Mouse (Mus musculus): ENCODE measurements around the gene Ctsq.
"Not testable (repeated sequence)": the region's sequence is repeated elsewhere in the genome, so short reads cannot be mapped to it uniquely, and the experiment has no call there.

Gene Ctsq

DNA sequence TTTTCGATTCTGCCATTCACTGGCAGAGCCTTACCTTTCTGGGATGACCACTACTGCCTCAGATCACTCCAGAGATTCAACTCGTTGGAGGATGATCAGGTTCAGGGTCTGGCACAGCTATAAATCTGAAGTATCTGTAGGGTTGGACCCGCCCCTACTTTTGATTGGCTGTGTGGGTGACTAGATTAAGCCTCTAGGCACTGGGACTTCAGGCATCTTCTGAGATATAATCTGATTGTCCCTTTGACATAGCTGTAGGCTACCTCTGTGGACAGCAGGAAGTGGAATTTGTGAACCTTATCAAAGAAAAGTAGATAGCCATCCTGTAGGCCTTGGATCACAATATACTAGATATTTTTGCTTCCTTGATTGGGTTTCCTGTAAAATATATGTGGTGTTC is at the start of gene Ctsq:
Gene Ctsq, minus strand, starts transcription at position 101 of the 400 bp plus-strand sequence.
- no peak for DNase-seq (ENCODE audit: low spot score)

DNA sequence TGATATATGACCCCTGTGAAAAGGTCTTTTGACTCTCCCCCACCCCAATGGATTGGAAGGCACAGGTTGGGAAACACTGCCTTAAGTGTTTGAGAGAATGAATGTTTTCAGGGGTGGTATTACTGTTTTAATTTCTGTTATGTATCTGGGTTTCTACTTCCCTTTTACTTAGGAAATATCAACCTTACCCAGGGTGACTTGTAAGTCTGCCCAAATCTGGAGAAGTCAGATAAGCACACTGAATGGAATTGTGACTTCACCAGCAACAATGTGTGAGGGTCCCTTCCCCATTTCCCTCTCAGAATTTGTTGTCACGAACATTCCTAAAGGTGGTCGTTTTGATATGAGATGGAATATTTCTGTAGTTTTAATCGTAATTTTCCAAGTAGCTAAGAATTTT is 17.6 kb downstream of the Ctsq start:
- DNase-seq (ENCODE audit: low spot score), result no peak

DNA sequence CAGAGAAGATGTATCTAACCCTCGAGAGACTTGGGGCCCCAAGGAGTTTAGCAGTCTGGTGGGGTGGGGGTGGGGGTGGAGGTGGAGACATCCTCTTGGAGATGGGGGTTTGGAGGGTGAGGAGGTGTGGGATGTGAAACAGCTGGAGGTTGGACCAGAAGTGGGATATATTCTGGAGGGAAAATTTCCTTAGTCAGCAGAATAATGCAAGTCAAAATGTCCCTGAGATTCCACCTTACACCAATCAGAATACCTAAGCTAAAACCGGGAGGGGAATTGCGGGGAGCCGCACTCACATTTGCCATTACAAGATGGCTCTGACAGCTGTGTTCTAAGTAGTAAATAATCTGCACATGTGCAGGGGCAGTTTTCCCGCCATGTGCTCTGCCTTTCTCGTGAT is 18.6 kb downstream of the Ctsq start:
- no peak for DNase-seq (ENCODE audit: low spot score)

DNA sequence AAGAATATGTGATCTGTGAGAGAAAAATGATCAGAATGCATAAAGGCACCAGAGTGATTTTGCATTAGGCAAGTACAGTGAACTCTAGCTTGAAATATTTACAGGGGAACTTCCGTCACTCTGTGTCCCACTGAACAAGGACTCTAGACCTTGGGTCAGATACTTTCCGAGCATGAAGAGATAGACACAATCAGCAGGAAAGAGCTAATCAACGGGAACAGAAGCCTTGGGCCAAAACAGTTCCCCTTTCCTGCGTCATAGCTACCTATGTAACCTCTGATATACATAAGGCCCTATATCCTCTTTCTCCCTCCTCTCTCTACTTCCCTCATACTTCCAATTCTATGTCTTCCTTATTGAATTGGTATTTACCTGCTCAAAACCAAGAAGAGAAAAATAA is 30.3 kb downstream of the Ctsq start:
- no peak for DNase-seq (ENCODE audit: low spot score)

DNA sequence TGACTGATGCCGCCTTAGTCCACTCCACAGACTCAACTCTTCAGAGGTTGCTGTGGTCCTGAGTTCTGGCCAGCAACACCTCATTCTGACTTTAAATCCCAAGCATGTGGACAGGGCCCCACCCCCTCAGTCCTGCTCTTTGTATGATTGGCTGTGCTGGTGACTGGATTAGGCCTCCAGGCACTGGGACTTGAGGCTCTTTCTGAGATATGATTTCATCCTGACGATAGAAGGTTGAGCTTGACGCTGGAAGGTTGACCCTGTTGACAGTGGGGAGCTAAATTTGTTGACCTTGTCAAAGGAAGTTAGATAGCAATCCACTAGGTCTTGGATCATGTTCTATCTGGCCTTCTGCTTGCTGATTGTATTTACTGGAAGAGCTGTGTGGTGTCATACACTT is 34.6 kb downstream of the Ctsq start, which contains the start of gene Ctsj:
Gene Ctsj, minus strand, starts transcription at position 101 of the 400 bp plus-strand sequence.
- no peak for DNase-seq (ENCODE audit: low spot score)

DNA sequence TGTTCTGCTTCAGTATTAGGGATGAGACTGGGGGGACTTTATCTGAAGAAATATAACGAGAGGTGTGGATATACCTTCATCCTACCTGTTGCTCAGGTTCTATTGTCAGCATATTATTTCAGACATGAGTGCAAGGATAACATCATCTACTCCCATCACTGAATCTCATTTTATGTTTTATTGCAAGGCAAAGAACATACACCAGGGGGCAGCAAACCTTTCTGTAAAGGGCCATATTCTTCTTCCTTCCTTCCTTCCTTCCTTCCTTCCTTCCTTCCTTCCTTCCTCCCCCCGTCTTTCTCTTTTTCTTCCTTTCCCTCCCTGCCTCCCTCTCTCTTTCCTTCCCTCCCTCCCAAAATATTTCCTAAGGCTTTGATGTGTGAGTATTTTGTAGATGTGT is 42.8 kb downstream of the Ctsq start:
- no peak for DNase-seq (ENCODE audit: low spot score)

DNA sequence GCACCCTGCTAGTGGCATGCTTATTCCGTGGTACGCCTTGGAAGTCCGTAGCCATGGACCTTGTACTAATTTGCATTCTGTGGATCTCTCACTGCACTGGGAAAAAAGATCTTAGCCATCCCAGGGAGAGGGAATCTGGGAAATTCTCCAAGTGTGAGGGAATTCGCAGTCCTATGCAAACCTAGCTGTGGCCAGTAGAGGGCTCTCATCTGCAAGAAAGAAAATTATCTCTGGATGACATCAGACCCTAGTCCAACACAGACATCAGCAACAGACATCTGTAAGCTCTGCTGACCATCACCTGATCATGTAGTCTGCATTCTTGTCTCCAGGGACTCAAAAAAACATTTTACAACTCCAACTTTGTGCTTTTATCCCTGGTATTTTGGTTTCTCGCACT is 53.5 kb downstream of the Ctsq start:
- DNase-seq (ENCODE audit: low spot score), result not testable (repeated sequence)

Measured in c-Kit-positive CD71-positive TER-119-positive erythroid progenitor cells, embryonic 14.5 days (primary cell).